Mouse (Mus musculus) midbrain, embryonic 10.5 days (tissue): ENCODE results near the gene Cnot6l. TPM values are rescaled to one million over a fixed set of nuclear protein-coding genes. Genes with fewer than 3 reads are reported as not detected.

Experiments
- DNase-seq: peaks from one replicate; pipeline ENCODE4 v3.0.0-alpha.2; 2017; ENCODE audit warnings: low spot score
- H3K27ac ChIP-seq: fragments of 300-500 bp; sonication (generic); replicated peaks from 2 replicates; pipeline ENCODE4 v1.5.1; 2016; ENCODE audit warnings: mild to moderate bottlenecking
- H3K27me3 ChIP-seq: fragments of 300-500 bp; sonication (generic); 2 replicates; pipeline ENCODE4 v1.6.1; 2016; ENCODE audit warnings: low read depth, mild to moderate bottlenecking; ENCODE audit not compliant: poor library complexity, severe bottlenecking
- H3K36me3 ChIP-seq: fragments of 300-500 bp; sonication (generic); 2 replicates; pipeline ENCODE4 v1.6.1; 2016; ENCODE audit warnings: mild to moderate bottlenecking, moderate library complexity
- H3K4me1 ChIP-seq: fragments of 300-500 bp; sonication (generic); 2 replicates; pipeline ENCODE4 v1.6.1; 2016
- H3K4me3 ChIP-seq: fragments of 300-500 bp; sonication (generic); 2 replicates; pipeline ENCODE4 v1.5.1; 2016; ENCODE audit warnings: mild to moderate bottlenecking, moderate library complexity
- H3K9me3 ChIP-seq: fragments of 300-500 bp; sonication (generic); replicated peaks from 2 replicates; pipeline ENCODE4 v1.6.1; 2016; ENCODE audit warnings: mild to moderate bottlenecking
- WGBS: fragments of 180-500 bp; shearing (Covaris S2); methylation state at CpG from one replicate; pipeline ENCODE4 v1.1.7; 2016; 5-methylcytosine and 5-hydroxymethylcytosine counted together
- polyA plus RNA-seq: library from polyadenylated mRNA; unstranded; fragments of >200 nt; fragmentation: Nextera tagmentation; extraction: Ambion mirVana; gene quantifications from 2 replicates; pipeline ENCODE4 v1.2.1, GENCODE M21; 2016

Cnot6l gene
- polyA plus RNA-seq: 7.4 and 11.5 TPM in 2 replicates

DNA sequence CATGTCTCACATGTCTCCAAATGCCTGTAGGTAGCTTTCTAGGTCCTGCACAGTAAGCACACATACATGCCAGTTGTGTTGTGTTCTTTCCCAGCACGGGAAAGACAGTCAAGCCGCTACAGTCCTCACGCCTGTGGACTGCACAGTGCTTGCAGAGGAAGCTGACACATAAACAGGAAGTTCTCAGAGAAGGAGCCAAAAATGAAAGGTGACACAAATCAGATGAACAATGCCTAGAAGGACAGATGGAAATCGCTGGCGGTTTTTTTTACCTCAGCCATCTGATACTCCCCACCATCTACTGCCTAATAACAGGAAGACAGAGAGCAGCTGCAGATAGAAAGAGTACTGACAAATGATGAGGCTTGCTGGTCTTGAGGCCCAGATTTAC is at the start of gene Cnot6l:
Gene Cnot6l, minus strand, starts transcription at position 151 of the 391 bp plus-strand sequence.
- peak; percentile 14 for DNase-seq
- H3K27ac ChIP-seq: peak within 1 kb of the TSS; percentile 99

DNA sequence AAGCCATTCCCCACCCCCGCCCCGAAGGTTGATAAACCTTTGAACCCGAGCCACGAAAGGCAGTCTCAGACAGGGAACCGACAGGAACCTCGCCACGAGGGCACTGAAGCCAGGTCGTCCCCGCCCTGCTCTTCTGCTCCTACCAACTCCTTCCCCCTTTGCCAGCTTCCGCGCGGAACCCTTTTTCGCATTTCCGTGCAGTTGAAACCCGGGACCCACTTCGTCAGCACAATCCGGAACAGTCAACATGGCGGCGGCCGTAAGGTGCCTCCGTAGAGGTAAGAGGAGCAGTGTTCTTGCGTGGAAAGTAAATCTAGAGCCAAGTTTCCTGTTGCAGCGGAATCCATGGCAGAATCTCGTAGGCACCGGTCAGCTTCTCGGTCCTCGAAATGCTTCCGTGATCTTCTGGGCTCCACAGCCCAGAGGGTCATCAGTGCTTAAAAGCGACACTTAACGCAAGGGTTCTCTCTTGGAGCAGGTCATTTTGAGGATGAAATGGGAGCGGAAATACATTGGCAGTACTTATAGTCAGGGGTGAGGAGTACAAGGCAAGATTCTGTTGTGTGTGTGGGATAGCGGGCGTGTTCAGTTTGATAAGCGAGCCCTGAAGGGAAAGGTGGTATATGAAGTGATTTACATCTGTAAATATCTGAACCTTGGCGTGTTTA is 46.1 kb upstream of the Cnot6l start:
- peaks cover 16% of the 10 kb centered on the region for H3K4me1 ChIP-seq
- peak; percentile 92 for DNase-seq
- under 1% methylated on average over 35 of the region's 35 CpGs for WGBS
- H3K4me3 ChIP-seq: peak overlapping the region; percentile 81
- H3K36me3 ChIP-seq: peaks cover 12% of the 10 kb centered on the region
- no peaks in the 10 kb centered on the region for H3K27me3 ChIP-seq
- H3K27ac ChIP-seq: peak overlapping the region; percentile 87
- no peaks in the 10 kb centered on the region for H3K9me3 ChIP-seq

More for the DNA sequence above, at the start of gene Cnot6l:
- Histone ChIP-seq H3K27me3 (no peaks in the 10 kb centered on the region), H3K36me3 (no peaks in the 10 kb centered on the region), H3K4me3 (peak within 1 kb of the TSS; percentile 92), H3K9me3 (0 out of 2 replicates have a peak, but pooled peaks cover 3% of the 10 kb centered on the region), H3K4me1 (peaks cover 16% of the 10 kb centered on the region)
- 59% methylated on average over 5 of the region's 5 CpGs for WGBS

DNA sequence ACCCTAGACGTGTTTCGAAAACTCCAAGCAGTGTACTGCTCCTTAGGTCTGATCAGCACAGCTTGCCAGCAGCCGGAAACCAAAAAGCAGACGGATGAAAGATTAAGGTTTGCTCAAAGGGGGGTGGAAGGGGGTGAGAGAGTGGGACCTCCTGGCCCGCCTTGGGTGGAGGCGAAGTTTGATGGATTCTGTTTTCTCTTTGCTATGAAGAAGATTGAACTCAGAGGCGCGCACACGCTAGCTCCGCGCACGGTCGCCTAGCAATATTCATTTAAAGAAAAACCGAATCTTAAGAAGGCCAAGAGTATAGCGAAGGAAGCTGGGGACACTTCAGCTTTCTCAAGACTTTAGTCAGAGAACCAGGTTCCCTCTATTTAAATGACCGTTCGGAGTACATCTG is 45.5 kb upstream of the Cnot6l start, which contains the start of gene Mrpl1:
Gene Mrpl1, plus strand, starts transcription at position 35 of the 400 bp plus-strand sequence.
- Histone ChIP-seq H3K27ac (peak within 1 kb of the TSS; percentile 87), H3K4me1 (peaks cover 16% of the 10 kb centered on the region), H3K27me3 (no peaks in the 10 kb centered on the region), H3K36me3 (peaks cover 7% of the 10 kb centered on the region), H3K4me3 (peak within 1 kb of the TSS; percentile 81), H3K9me3 (no peaks in the 10 kb centered on the region)
- DNase-seq: no peak
- 3% methylated on average over 17 of the region's 17 CpGs for WGBS

- Histone ChIP-seq H3K4me3 (peak overlapping the region; percentile 81; the same call in 1 of the 2 replicates), H3K4me1 (peaks cover 16% of the 10 kb centered on the region), H3K36me3 (no peaks in the 10 kb centered on the region), H3K27ac (no peak overlapping the region), H3K9me3 (no peaks in the 10 kb centered on the region), H3K27me3 (no peaks in the 10 kb centered on the region)
- no peak for DNase-seq
- 86% methylated on average over 4 of the region's 4 CpGs for WGBS
Measured at GRCm38 (mm10) chr5:96208543-96208942, 44.6 kb upstream of the Cnot6l start.

- H3K27me3 ChIP-seq: no peaks in the 10 kb centered on the region
- DNase-seq: no peak
- peaks cover 16% of the 10 kb centered on the region for H3K4me1 ChIP-seq
- H3K27ac ChIP-seq: no peak overlapping the region
- no peaks in the 10 kb centered on the region for H3K36me3 ChIP-seq
- WGBS: 91% methylated on average over 2 of the region's 2 CpGs
- no peaks in the 10 kb centered on the region for H3K9me3 ChIP-seq
- no peak overlapping the region for H3K4me3 ChIP-seq
Measured at GRCm38 (mm10) chr5:96207531-96207930, 43.6 kb upstream of the Cnot6l start.

GRCm38 (mm10) chr5:96206897-96207296 is 42.9 kb upstream of the Cnot6l start:
- 74% methylated on average over 2 of the region's 2 CpGs for WGBS
- H3K9me3 ChIP-seq: no peaks in the 10 kb centered on the region
- DNase-seq: no peak
- H3K27me3 ChIP-seq: no peaks in the 10 kb centered on the region
- no peaks in the 10 kb centered on the region for H3K36me3 ChIP-seq
- H3K4me1 ChIP-seq: peaks cover 16% of the 10 kb centered on the region
- no peak overlapping the region for H3K27ac ChIP-seq
- H3K4me3 ChIP-seq: no peak overlapping the region

- Histone ChIP-seq H3K27me3 (no peaks in the 10 kb centered on the region), H3K4me3 (no peak overlapping the region), H3K9me3 (no peaks in the 10 kb centered on the region), H3K4me1 (peaks cover 10% of the 10 kb centered on the region), H3K36me3 (no peaks in the 10 kb centered on the region), H3K27ac (no peak overlapping the region)
- DNase-seq: no peak
- 84% methylated on average over 10 of the region's 10 CpGs for WGBS
Measured at GRCm38 (mm10) chr5:96201462-96202154, 37.6 kb upstream of the Cnot6l start.

DNA sequence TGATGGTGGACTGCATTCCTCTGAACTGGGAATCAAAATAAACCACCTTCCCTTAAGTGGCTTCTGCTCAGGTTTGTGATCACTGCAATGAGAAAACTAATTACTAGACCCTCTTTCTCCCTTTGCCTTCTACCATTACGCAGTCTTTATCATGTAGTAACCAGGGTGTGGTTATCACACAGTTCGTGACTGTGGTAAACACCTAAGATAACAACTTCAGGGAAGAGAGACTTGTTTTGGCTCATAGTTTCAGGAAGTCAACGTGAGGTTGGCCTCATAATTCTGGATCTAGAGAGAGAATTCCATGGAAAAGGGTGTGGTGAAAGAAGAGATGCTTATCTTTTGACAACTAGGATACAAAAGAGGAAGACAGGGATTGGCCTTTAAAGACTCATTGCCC is 36.3 kb upstream of the Cnot6l start:
- Histone ChIP-seq H3K4me3 (no peak overlapping the region), H3K9me3 (no peaks in the 10 kb centered on the region), H3K36me3 (no peaks in the 10 kb centered on the region), H3K27ac (no peak overlapping the region), H3K27me3 (no peaks in the 10 kb centered on the region; the same call in 1 of the 2 replicates), H3K4me1 (peaks cover 11% of the 10 kb centered on the region)
- no peak for DNase-seq
- whole genome bisulfite sequencing: 82% methylated on average over 3 of the region's 3 CpGs

GRCm38 (mm10) chr5:96198271-96198670 is 34.3 kb upstream of the Cnot6l start:
- peaks cover 11% of the 10 kb centered on the region for H3K4me1 ChIP-seq
- H3K27ac ChIP-seq: no peak overlapping the region
- WGBS: 76% methylated on average over 6 of the region's 6 CpGs
- no peaks in the 10 kb centered on the region; the same call in 1 of the 2 replicates for H3K27me3 ChIP-seq
- H3K36me3 ChIP-seq: no peaks in the 10 kb centered on the region
- DNase-seq: no peak
- no peak overlapping the region for H3K4me3 ChIP-seq
- H3K9me3 ChIP-seq: no peaks in the 10 kb centered on the region

GRCm38 (mm10) chr5:96196547-96197052 is 32.6 kb upstream of the Cnot6l start:
- no peak for DNase-seq
- peaks cover 11% of the 10 kb centered on the region for H3K4me1 ChIP-seq
- no peaks in the 10 kb centered on the region for H3K9me3 ChIP-seq
- no peaks in the 10 kb centered on the region; the same call in 1 of the 2 replicates for H3K27me3 ChIP-seq
- WGBS: 59% methylated on average over 2 of the region's 2 CpGs
- no peak overlapping the region for H3K4me3 ChIP-seq
- H3K36me3 ChIP-seq: no peaks in the 10 kb centered on the region
- no peak overlapping the region for H3K27ac ChIP-seq

- Histone ChIP-seq H3K27me3 (no peaks in the 10 kb centered on the region; the same call in 1 of the 2 replicates), H3K27ac (no peak overlapping the region), H3K36me3 (no peaks in the 10 kb centered on the region), H3K4me1 (no peaks in the 10 kb centered on the region), H3K4me3 (no peak overlapping the region), H3K9me3 (no peaks in the 10 kb centered on the region)
- DNase-seq: no peak
- WGBS: 64% methylated on average over 4 of the region's 4 CpGs
Measured at GRCm38 (mm10) chr5:96191251-96191650, 27.3 kb upstream of the Cnot6l start.

DNA sequence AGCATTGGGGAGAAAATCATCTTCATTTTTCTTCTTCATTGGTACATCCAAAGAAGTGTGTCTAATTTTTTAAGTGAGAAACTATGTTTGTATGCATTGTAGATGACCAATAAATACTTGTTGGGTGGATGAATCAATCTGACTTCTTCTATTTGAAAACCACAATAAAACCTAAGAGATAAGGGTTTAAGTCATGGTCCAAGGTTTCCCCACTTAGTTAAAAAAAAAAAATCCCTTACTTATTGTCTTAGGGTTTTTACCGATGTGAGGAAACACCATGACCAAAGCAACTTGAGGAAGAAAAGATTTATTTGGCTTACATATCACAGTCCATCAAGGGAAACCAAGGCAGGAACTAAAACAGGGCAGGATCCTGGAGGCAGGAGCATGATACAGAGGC is 25.8 kb upstream of the Cnot6l start:
- 97% methylated on average over 1 of the region's 1 CpGs for WGBS
- H3K4me3 ChIP-seq: no peak overlapping the region
- no peak for DNase-seq
- no peaks in the 10 kb centered on the region for H3K36me3 ChIP-seq
- no peaks in the 10 kb centered on the region for H3K9me3 ChIP-seq
- H3K27ac ChIP-seq: no peak overlapping the region
- no peaks in the 10 kb centered on the region for H3K4me1 ChIP-seq
- no peaks in the 10 kb centered on the region for H3K27me3 ChIP-seq

DNA sequence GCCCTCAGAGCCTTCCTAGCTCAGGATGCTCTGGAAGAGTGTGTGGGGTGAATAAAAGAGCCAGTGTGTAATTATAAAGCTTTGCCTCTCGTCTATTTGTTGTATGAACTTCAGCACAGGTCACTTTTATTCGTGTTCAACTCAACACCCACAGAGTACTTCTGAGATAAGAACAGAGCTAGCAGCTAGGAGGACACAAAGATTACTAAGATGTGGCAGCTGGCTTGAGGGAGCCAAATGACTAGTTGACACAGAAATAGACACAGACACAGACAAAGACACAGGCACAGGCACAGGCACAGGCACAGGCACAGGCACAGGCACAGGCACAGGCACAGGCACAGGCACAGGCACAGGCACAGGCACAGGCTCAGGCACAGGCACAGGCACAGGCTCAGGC is 20.0 kb upstream of the Cnot6l start:
- H3K27ac ChIP-seq: no peak overlapping the region
- H3K36me3 ChIP-seq: no peaks in the 10 kb centered on the region
- H3K27me3 ChIP-seq: no peaks in the 10 kb centered on the region
- no peak for DNase-seq
- 84% methylated on average over 2 of the region's 2 CpGs for WGBS
- no peaks in the 10 kb centered on the region for H3K4me1 ChIP-seq
- no peaks in the 10 kb centered on the region for H3K9me3 ChIP-seq
- no peak overlapping the region for H3K4me3 ChIP-seq
